Comparison of ENCODE assay signal across 12 mouse cellular contexts in the genomic region with DNA sequence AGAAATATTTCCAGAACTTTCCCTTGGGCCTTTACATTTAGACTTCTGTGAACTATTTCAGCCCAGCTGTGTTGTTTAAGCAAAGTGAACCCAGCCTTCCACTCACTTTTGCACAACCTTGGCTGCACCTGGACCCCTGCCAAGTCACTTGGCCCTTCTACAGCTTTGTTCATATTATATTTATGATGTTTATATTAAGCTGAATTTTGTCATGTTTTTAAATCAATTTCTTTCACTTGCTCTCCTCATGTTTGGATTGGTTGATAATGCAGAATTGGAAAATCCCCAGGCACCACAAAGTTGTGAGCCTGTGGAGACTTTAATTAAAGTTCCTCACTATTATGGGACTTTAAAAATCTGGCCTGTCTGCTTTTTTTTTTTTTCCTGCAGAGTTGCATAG. TPM values are rescaled to one million over a fixed set of nuclear protein-coding genes. Genes with fewer than 3 reads are reported as not detected.
DNase-seq lines count a peak whose midpoint lies in the region; ATAC-seq lines count a peak whose summit lies in the region.
"Had no signal": no experiment of that assay in that cellular context is flagged by ENCODE, and none has a peak within 500 bp of the region (broad histone marks: within the 10 kb centered on the region; RNA-seq: fewer than 3 reads in every experiment).

No protein-coding gene starts in this region.

- no peak overlapping the region for H3K4me2 ChIP-seq in kidney, embryonic 16.5 days (replicated peaks; ENCODE audit: low read depth, low read length)
- no peak overlapping the region for H3K4me2 ChIP-seq in intestine, embryonic 15.5 days (replicated peaks)
- no peak overlapping the region for H3K4me2 ChIP-seq in midbrain, embryonic 15.5 days
- H3K4me2 ChIP-seq: neural tube, embryonic 12.5 days had no signal

- H3K27me3 ChIP-seq in kidney, embryonic 16.5 days (ENCODE audit: insufficient read depth, low read length): no peaks in the 10 kb centered on the region
- H3K27me3 ChIP-seq in intestine, embryonic 15.5 days (replicated peaks): no peaks in the 10 kb centered on the region
- no peaks in the 10 kb centered on the region for H3K27me3 ChIP-seq in midbrain, embryonic 15.5 days (replicated peaks)
- H3K27me3 ChIP-seq: CH12.LX; neural tube, embryonic 12.5 days had no signal

- H3K9me3 ChIP-seq in kidney, embryonic 16.5 days (ENCODE audit: low read length): no peaks in the 10 kb centered on the region
- H3K9me3 ChIP-seq in intestine, embryonic 15.5 days: no peaks in the 10 kb centered on the region
- no peaks in the 10 kb centered on the region for H3K9me3 ChIP-seq in midbrain, embryonic 15.5 days
- H3K9me3 ChIP-seq: midbrain, embryonic 10.5 days; neural tube, embryonic 12.5 days had no signal

- no peak overlapping the region for H3K9ac ChIP-seq in kidney, embryonic 16.5 days (replicated peaks; ENCODE audit: low read length)
- H3K9ac ChIP-seq in intestine, embryonic 15.5 days: no peak overlapping the region
- H3K9ac ChIP-seq in midbrain, embryonic 15.5 days: no peak overlapping the region
- H3K9ac ChIP-seq: neural tube, embryonic 12.5 days had no signal

- H3K4me3 ChIP-seq in kidney, embryonic 16.5 days (ENCODE audit: low read length): no peak overlapping the region
- no peak overlapping the region for H3K4me3 ChIP-seq in intestine, embryonic 15.5 days (replicated peaks)
- H3K4me3 ChIP-seq in midbrain, embryonic 15.5 days: no peak overlapping the region
- H3K4me3 ChIP-seq: midbrain, embryonic 10.5 days; neural tube, embryonic 12.5 days had no signal

- DNase-seq in kidney, adult 18-20 months: no peak
- DNase-seq in urinary bladder, postnatal 14 days (ENCODE audit: low spot score): peak; percentile 18
- DNase-seq in urinary bladder, adult 2 months (ENCODE audit: low spot score): no peak
- no peak for DNase-seq in cerebellum, adult 9-10 months
- DNase-seq: cerebellum, postnatal 14 days; right cerebral cortex, adult 18-20 months had no signal

- no peak for ATAC-seq in kidney, embryonic 16.5 days (ENCODE audit: low FRiP score, low TSS enrichment)
- no peak; the same call in 1 of the 2 replicates for ATAC-seq in intestine, embryonic 15.5 days
- no peak for ATAC-seq in midbrain, embryonic 15.5 days (replicated peaks)

- H3K4me1 ChIP-seq in kidney, embryonic 16.5 days (ENCODE audit: insufficient read depth, low read length): peaks cover 23% of the 10 kb centered on the region
- 0 out of 2 replicates have a peak, but pooled peaks cover 3% of the 10 kb centered on the region for H3K4me1 ChIP-seq in intestine, embryonic 15.5 days (replicated peaks)
- H3K4me1 ChIP-seq in midbrain, embryonic 15.5 days: peaks cover 7% of the 10 kb centered on the region; the same call in 1 of the 2 replicates

- no peaks in the 10 kb centered on the region for H3K36me3 ChIP-seq in kidney, embryonic 16.5 days (ENCODE audit: insufficient read depth, low read length)
- no peaks in the 10 kb centered on the region for H3K36me3 ChIP-seq in intestine, embryonic 15.5 days
- no peaks in the 10 kb centered on the region for H3K36me3 ChIP-seq in midbrain, embryonic 15.5 days (replicated peaks)
- H3K36me3 ChIP-seq: midbrain, embryonic 10.5 days; neural tube, embryonic 12.5 days had no signal

- peak overlapping the region; percentile 58; the same call in 1 of the 2 replicates for H3K27ac ChIP-seq in kidney, embryonic 16.5 days (ENCODE audit: low read length)
- 0 out of 2 replicates have a peak overlapping the region, but pooled peaks have one; percentile 36 for H3K27ac ChIP-seq in intestine, embryonic 15.5 days
- no peak overlapping the region for H3K27ac ChIP-seq in midbrain, embryonic 15.5 days
- H3K27ac ChIP-seq: midbrain, embryonic 10.5 days; neural tube, embryonic 12.5 days had no signal

RNA-seq across cellular contexts. Expression of a gene that starts 32.2 kb away (rescaled TPM):
- polyA plus RNA-seq in kidney, embryonic 16.5 days (2015; fragmentation: Nextera tagmentation; extraction: Ambion mirVana): 1.8 and 1.9 TPM in 2 replicates
- 0.03 TPM in 1 of 2 replicates, not detected in the other for polyA plus RNA-seq in urinary bladder, adult 2 months (2012; rRNA removed)
- polyA plus RNA-seq in intestine, embryonic 15.5 days (2015; fragmentation: Nextera tagmentation; extraction: Ambion mirVana): 5.5 and 6.4 TPM in 2 replicates
- 0.87 and 1.2 TPM in 2 replicates for polyA plus RNA-seq in midbrain, embryonic 15.5 days (2015; fragmentation: Nextera tagmentation; extraction: Ambion mirVana)
